Mouse (Mus musculus) ZHBTc4 (cell line): ENCODE measurements at regions not wholly inside any gene's neighbourhood (a gene's known extent, or its start where the extent isn't known, plus 50 kb on each side); places are given as distances from the start of the nearest gene placed in this dataset.

ENCODE experiments used
- DNase-seq: peaks from one replicate; pipeline ENCODE4 v3.0.0-alpha.2; 2011; ENCODE audit warnings: low read depth, low spot score

DNA sequence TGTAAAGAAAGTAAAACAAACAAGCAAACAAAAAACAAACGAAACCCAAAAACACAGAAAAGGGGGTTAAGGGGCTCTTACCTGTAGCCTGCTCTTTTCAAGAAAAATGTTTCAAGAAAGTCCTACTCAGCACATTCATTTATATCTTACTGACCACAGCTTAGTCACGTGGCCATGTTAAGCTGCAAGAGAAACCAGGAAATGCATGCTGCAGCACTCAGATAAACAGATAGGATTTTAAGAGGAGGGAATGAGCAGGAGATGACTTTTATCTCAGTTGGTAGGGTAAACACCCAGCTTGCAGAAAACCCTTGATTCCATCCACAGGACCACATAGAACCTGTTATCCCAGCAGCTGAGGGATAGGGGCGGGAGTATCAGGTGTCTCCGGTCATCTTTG lies 62.9 kb upstream of the Sfmbt2 start:
- DNase-seq = no peak

DNA sequence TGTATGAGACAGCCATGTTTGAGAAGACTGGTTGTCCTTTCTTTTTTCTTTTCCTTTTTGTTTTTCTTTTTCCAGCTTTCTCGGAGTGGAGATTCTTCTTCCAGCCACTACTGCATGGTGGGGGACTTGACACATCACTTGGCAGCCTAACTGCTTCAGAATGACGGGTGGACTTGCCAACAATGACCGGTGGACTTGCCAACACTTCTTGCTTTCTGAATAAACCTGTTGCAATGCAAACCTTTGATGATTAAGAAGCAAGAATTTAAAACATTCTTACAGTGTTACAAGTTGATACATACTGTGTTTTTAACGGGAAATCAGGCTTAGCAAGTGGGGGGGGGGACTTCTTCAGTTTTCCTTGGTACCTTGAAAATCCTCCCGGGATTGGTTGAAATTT lies 60.7 kb upstream of the Sfmbt2 start:
- no peak for DNase-seq

DNA sequence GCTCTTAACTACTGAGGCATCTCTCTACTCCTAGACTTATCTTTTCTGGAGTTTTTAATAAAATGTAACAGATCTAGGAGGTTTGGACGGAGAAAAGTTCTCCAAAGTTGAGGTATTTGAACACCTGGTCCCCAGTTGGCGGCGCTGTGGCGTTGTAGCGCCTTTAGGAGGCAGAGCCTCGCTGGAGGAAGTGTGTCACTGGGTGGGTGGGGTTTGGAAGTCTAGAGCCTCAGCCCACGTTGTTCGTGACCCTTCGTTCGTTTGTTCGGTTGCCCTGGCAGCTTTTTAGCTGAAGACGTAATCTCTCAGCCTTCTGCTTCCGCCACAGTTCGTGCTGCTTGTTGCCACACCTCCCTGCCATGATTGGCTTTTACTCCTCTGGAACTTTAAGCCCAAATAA lies 58.6 kb upstream of the Sfmbt2 start:
- DNase-seq = peak; percentile 97

DNA sequence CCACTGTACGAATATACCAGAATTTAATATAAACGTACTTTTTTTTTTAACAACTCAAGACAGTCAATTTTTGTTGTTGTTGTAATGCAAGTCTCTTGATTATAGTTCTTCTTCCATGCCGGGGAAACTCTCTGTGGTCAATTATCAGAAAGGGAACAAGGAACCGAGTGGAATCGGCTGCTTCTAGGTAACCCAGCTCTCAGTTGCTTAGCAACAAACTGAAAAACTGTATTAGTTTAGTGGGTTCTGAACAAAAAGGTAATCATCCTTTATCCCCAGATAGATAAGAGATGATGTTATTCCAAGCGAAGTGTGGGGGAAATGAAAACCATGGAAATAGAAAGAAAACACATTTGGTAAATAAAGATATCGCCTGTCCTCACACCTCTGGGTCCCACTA lies 57.9 kb upstream of the Sfmbt2 start:
- no peak for DNase-seq

DNA sequence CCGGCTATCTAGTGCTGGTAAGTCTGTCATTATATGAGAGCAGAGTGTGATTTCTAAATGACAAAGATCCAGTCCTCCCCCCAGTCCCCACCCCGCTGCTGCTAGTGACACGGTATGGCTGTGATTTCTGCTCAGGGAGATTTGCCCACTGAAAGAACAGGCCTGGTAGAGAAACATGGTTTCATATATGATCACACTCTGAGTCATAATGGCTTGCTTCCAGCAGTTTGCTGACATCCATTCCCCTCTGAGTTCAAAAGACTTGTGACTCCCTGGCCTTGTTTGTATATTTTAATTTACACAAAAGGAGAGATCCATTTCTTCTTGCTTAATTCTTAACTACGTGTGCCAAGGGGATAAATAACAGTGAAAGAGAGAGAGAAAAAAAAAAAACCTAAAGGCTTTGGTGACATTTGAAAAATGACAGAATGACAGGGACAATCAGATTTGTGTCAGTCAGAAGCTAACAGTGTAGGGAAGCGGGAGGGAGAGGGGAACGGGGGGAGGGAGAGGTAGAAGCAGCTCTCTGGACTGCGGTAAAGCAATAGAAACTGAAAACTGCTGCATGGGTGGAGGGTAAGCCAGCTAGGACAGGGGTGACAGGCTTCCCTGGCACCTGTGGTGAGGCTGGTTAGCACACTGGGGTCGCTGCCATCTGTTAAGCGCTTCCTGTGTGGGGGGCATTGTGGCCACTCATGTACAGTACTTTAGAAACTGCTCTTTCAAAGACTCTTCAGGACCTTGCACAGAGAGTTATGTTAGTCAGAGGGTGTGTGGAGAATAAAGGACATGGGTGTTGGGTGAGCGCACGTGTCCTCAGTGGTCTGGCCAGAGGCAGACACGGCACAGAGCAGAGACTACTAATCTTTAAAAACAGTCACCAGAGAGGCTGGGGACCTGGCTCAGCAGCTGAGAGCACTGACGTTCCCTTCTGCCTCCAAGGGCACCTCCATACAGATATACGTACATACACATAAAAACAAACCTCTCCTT lies 55.8 kb upstream of the Sfmbt2 start:
- no peak for DNase-seq

DNA sequence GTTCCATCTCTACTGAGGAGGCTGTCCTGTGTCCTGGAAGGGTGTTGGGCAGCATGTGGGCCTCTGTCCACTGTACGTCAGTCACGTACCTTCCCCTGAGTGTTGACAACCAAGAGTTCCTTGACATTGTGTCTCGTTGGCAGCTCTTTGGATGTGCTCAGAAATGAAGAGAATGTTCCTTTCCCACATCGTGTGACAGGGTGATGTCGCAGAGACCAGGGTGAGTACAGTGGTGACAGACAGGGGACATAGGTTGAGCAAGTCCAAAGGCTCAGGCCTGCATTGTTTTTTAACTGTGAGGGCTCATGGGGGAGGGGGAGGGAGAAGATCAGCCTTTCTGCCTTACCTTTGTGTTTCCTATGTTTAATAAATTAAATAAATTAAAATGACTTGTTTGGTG lies 54.0 kb upstream of the Sfmbt2 start:
- no peak for DNase-seq

DNA sequence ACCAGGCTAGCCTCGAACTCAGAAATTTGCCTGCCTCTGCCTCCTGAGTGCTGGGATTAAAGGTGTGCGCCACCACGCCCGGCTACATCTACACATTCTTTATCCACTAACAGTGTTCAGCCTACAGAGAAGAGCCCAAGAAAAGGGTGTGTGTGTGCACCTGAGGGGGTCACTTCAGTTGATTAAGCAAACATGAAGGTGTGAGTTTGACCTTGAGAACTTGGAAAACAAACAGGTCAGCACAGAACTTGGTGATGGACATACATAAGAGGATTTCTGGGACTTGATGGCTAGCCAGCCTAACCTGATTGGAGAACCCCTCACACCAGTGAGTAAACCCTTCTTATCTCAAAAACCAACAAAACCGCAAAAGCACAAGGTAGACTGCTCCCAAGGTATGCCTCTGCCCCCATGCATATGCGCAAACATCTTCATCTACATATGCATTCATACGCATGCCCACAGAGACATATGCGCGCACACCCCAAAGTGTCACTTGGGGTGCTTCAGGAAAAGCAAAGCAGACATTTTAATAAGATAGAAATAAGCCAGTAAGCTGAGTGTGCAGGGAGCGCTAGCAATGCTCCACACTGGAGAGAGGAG lies 52.0 kb upstream of the Sfmbt2 start:
- DNase-seq = no peak
